Mouse (Mus musculus) testis, postnatal 10 days (tissue): ENCODE measurements around the gene 1600012H06Rik.
"Not testable (repeated sequence)": the region's sequence is repeated elsewhere in the genome, so short reads cannot be mapped to it uniquely, and the experiment has no call there.

ENCODE experiments used
- DNase-seq: peaks from one replicate; pipeline ENCODE4 v3.0.0; 2021; ENCODE audit warnings: low spot score

1600012H06Rik gene

DNA sequence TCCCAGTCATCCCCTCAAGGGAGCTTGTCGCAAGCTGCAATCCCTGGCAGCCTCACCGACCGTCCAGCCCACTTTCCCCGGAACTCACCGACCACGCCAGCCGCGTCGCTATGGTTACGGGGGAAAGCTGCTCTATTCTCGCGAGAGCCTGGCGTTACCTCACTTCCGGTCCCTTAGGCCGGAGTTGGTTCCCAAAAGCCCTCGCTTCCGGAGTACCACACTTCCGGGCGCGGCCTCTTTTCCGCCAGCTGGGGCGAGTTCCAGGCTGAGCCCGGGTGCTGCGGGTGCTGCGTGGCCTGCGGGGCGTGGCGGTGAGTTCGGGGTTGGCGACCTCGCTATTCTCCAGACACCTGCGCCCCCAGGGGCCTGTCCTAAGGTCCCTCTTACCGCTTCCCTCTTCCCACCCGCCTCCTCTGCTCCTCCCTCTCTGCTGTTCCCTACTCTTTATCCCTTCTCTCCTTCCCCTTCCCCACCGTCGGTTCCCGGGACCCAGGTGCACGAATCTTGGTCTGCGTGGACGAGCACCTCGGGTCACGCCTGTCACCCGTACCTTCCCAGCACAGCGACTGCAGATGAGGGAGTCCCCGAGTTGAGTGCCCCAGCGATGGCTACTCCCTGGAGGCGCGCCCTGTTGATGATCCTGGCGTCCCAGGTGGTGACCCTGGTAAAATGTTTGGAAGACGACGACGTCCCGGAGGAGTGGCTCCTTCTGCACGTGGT, at the start of gene 1600012H06Rik, which contains the start of gene Wdr27:
Gene 1600012H06Rik, plus strand, starts transcription at position 176 of the 720 bp plus-strand sequence.
Gene Wdr27, minus strand, starts transcription at position 150 of the 720 bp plus-strand sequence.
- peak; percentile 99 for DNase-seq

DNA sequence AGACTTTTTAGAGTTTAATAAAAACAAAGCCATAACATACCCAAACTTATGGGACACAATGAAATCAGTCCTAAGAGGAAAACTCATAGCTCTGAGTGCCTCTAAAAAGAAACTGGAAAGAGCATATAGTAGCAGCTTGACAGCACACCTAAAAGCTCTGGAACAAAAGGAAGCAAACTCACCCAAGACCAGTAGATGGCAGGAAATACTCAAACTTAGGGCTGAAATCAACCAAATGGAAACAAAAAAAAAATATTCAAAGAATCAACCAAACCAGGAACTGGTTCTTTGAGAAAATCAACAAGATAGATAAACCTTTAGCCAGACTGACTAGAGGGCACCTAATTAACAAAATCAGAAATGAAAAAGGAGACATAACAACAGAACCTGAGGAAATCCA, 47.9 kb upstream of the 1600012H06Rik start:
- not testable (repeated sequence) for DNase-seq

DNA sequence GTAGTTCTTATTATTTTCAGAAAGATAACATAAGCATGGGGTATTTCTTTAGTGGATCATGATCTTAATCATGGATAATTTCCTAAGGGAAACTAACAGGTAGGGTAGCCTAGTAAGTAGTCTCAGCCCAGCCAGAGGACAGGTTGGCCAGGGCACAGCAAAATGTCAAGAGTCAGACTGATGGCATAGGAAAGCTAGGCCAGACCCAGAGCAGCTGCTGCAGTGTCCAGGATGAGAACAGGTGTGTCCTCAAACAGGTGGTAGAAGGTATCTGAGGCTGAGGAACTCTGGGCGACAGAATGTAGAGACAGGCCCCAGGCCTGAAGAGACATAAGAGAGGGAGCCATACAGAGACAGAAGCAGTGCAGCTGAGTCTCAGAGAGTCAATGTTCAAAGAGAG, 44.0 kb upstream of the 1600012H06Rik start:
- DNase-seq: no peak

DNA sequence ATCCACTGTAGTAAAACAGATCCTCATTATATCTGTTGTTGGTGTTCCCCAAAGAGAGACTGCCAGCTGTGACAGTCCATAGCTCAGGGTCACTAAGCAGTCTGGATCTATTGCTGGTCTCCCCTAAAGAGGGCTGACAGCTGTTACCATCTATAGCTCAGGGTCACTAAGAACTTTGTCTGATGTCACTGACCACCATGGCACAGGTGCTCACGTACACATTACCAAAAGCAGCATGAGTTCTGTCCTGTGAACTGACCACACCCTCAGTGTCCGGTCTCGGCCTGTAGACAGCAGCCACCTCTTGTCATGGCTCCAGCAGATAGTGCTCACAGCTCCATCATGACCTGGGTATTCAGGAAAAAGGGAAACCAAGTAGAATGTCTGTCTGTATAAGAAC, 39.8 kb upstream of the 1600012H06Rik start:
- no peak for DNase-seq

DNA sequence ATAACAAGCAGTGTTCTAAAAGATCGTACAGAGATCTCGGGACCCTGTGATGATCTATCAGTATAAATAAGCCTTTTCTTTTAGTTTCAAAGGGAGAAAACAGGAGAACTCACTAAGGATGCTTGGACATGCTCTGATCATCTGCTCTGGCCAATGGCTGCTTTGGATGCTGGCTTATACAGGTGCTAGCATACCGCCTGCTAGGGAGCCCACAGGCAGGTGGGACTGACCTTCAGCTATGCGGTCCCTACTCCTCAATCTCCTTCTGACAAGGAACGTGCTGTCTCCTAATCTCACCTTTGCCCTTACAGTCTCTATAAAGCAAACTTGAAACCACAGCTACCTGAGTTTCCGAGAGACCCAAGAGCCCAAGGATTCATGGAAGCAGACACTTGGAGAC, 38.8 kb upstream of the 1600012H06Rik start:
- no peak for DNase-seq

DNA sequence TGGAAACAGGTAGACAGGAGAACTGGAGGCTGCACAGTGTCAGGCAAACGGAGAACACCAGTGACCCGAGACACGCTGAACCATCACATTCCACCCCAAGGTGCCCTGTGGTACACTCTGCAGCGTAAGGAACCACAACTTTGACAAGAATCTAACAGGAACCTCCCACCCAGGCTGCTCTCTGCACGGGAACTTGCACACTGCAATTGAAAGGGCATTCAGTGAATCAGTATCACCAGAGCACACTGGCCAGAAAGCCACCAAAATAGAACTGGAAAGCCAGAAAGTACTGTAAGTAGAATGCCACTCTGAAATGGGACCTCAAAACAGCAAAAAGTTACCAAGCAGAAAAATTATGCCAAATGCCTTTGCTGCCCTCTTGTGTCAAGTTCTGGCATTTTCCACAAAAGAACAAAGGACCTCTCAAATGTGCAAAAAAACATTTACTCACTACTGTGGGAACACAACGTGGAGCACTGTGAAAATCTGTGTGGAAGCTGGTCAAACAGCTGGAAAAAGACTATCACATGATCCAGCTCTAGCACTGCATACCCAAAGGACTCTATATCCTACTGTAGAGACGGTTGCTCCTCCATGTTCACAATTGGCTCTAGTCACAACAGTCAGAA, 38.2 kb upstream of the 1600012H06Rik start:
- DNase-seq: peak; percentile 82

DNA sequence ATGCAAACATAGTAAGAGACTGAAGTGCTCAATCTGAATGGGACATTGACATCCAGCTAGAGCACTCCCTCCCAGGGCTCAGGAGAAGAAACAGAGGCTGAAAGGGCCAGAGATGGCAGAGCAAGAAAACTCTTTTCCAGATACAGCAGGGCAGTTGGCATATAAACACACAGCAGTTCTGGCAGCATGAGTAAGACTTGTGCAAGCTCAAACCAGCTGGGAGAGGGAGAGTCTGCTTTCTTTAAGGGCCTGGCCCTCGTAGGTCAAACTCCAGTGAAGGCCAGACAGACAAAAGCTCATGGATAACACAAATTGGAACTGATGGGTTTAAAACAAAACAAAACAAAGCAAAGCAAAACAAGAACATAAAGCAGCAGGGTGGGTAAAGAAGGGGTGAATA, 36.4 kb upstream of the 1600012H06Rik start:
- DNase-seq: no peak

DNA sequence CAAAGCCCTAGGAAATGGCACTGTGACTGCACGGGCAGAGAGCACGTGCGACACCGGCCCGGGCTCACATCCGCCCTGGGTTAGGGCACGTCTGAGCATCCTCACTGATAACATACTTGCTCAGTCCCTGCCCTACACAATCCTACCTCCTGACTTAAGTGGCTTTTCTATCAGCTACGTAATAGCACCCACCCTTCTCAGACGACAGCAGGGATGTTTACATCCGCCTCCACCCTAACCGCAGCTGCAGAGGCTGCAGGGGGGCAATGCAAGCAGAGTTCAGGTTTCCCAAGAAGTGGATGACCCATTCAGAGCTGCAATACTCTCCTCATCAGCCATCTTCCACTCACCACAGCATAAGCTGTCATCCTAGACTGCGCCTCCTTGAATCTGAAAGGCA, 35.8 kb upstream of the 1600012H06Rik start:
- no peak for DNase-seq

DNA sequence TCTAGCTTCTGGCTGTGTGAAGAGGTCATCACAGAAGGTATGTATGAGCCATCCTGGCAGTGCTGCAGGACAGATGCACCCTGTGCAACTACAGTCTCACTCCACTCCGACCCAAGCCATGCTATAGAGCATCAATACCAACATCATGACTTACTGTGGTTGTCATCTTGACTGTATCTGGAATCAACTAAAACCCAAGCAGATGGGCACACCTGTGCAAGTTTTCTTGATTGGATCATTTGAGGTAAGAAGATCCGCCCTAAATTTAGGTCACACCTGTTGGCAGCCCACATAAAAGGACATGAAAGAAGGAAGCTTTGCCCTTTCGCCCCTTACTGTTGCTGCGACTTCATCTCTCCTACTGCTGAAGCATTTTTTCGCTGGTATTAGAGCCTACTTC, 33.7 kb upstream of the 1600012H06Rik start:
- no peak for DNase-seq

DNA sequence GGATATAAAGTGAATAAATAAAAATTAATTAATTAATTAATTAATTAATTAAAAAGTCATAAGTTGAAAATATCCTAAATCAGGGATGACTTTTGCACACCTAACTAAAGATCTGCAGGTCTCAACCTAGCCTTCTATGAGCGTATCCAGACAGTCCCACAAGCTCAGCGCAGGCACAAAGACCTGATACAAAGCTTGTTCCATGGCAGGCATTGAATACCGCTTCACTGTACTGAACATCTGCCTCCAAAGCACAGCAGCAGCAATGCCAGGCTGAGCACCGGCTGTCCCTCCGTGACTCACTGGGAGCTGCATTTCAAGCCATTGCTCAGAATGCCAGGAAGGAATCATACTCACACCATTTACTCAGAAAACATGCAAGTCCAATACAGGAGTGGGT, 32.2 kb upstream of the 1600012H06Rik start:
- DNase-seq: no peak

DNA sequence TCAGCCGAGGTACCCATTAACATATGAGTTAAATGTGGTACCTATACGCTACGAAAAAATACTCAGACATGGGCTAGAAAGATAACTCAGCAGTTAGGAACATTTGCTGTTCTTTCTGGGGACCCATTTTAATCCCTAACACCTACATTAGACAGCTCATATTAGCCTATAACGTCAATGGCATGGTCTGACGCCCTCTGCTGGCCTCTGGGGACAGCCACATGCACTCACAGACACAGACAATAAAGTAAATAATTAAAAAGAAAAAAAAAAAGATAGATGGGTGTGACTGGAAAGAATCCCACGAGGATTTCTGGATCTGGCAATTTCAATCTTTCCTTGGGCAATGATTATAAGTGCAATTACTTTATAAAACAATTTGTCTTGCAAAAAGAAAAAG, 30.6 kb upstream of the 1600012H06Rik start:
- DNase-seq: no peak

DNA sequence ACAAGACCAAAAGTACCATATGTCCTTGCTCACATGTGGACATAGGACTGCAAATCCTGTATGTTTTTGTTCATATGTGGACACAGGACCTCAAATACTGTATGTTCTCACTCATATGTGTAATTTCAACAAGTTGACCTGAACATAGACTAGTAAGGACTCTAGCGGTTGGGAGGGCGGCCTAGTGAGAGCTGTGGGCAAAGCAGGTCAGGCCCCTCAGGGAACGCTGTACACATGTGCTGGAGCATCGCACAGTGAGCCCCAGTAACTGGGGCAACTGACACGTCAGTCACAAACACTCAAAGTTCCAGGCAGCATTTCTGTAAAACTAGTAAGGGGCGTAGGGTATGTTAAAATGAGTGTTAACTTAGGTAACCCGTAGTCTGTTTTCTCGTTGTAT, 30.0 kb upstream of the 1600012H06Rik start:
- DNase-seq: no peak

DNA sequence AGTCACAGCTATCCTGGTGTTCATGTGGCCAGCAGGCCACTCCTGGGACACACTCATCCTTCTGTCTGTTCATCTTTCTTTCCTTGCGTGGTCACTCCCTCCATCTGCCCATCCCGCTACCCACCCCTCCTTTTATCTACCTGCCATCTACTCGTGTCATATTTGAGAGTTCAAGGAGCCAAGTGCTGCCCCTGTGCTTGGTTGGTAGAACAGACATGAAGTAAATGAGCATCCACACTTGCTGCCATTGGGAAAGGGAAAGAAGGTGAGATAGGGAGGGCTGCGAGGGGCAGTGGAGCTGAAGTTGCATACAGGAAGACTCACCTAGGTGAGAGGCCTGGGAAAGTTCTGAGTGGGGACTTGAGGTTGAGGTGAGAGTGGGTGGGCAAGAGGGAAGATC, 28.6 kb upstream of the 1600012H06Rik start:
- no peak for DNase-seq

DNA sequence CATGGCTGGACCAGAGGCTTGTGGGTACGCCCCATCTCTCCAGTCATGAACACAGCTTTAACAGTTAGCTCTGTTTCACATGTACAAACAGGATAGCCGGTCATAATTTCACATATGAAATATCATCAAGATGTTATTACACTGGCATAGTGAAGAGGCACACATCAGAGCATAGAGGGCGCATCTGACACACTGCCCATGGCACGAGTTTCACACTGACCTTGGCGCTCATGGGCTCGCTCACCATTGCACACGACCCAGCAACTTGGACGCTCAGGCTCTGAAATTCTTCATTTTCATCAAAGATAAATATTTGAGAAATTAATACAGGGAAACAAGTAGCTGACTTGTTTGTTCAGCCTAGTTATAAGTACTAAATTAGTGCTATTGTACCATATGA, 25.1 kb upstream of the 1600012H06Rik start:
- DNase-seq: no peak

DNA sequence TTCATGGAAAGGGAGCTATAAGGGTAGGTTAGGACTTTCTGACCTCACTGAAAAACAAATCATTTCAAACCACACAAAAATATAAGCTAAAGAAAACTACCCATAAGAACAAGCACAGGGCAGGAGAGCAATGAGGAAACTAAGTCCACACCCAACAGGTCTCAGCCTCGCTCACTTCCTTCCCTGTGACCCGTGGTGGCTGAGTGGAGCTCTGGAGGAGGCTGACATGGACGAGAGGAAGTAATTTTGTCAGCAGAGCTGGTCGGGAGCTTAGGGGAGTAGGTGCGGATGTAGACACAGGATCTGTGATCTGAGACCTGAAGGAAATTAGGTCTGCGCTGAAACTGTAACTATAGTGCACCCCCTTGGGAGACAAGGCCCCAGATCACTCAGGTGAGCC, 21.4 kb upstream of the 1600012H06Rik start:
- no peak for DNase-seq

DNA sequence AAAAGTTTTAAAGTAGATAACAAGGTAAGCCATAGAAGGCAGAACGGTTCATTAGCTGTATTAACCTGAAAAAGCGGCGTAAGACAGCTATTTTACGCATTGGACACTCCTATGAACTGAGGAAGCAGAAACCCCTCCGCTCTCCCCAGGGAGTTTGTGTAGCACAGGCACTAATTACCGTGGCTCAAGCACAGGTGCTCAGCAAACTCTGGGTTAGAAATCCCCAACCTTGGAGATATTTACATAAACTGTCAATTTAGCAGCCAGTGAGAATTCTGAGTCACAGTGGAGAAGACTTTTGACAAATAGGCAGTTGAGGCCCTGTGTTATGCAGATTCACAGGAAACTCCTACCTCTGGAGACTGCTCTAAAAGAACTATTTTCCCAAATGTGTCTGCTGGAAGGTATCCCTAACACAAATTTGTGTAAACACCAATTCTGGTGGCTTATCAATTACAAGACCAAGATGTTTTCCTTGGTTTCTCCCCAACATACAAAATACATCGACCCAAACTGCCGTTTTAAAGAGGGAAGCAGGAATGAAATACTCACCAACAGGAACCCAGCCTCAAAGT, 15.3 kb upstream of the 1600012H06Rik start:
- DNase-seq: no peak

DNA sequence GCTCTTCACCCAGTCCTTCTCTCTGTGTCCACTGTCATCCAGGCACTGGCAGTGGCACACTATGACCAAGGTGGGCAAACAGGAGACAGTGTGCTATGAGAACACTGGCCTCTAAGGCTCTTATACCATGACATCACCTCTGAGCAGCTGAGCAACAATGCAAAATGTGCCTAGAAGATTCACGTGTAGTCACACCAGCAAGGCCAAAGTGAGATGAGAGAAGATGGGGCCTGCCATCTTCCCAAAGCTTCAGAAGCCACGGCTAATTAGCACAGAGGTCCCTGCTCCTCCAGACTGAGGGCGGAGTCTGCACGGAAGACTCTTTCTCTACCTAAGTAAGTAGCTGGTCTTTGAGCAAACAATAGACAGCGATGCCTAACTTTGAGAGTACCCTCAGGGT, 14.4 kb upstream of the 1600012H06Rik start:
- DNase-seq: no peak

DNA sequence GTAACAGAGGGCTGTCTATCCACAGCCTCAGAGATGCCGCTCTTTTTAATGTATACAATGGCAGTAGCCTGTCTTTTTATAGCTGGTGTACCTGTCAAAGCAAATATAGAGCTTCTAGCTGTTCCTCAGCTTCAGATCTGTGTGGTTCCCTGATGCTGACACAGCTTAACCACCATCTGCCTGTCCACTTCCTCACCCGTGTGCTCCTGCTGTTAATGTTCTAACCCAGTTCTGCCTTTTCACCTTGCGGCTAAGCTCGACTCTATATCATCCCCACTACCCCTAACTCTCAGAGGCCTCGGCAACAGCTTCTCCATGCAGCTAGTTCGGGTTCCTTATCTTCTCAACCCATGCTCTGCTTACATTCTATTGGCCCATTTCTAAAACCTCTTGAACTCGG, 12.3 kb upstream of the 1600012H06Rik start:
- no peak for DNase-seq

DNA sequence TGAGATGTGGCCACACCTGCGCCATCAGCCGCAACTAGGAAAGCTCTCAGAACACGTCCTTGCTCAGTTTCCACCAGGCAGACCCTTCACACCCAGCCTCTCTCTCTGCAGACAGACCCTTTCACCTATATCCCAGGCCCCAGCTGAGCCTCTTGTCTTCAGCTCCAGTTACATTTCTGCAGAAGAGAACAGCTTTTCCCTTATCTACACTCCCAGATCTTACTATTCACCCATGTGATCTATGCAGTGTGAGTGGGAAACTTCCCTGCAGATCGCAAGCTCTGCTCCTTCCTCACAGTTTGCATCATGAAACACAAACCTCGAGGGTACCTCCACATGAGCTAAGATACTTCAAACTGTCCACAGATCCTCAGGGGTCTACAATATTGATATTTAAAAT, 11.5 kb upstream of the 1600012H06Rik start:
- DNase-seq: no peak

DNA sequence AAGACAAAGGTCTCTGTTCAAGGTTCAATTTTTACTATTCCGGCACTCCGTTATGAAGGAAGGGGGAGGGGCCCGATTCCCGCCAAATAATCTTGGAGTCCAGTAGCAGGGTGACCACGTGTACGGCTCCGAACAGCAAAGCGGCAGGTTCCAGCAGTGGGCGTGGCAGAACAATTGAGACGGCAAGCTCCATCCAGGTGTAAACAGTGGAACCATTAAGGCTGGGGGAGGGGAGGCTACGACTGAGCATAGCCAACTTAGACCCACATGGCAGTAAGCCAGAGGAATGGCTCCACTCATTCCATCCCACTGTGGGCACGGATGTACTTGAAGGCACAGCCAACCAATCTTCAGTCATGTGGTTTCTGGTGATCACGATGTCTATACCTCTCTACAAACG, 7.7 kb upstream of the 1600012H06Rik start:
- not testable (repeated sequence) for DNase-seq

DNA sequence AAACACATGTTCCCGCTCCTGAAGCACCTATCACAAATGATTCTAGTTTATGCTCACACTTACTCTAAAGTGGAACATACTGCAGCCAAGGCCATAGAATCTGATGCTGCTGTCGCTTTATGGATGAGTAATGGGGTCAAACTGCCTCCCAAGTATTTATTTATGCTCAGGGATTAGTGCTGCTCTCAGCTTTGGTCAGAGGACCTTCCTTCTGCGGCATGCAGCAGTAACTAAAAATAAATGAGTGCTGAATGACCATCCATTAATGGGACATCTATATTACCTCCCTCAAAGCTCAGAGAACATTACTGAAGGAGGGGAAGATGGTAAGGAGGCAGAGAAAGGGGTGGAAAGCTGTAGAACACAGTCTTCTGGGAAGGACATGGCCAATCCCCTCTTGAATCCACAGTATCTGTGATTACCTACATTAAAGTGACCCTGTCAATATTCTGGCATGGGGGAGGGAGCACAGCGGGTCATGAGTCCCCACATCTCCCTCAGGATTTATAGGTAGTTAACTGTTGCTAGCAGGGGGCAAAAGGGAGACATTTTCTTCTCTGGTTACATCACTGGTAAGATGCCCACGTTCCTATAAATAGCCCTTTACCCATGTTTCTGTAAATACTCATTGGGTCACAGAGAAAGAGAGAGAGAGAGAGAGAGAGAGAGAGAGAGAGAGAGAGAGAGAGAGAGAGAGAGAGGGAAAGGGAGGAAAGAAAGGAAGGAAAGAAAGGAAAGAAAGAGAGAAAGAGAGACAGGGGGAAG, 7.0 kb upstream of the 1600012H06Rik start:
- no peak for DNase-seq

DNA sequence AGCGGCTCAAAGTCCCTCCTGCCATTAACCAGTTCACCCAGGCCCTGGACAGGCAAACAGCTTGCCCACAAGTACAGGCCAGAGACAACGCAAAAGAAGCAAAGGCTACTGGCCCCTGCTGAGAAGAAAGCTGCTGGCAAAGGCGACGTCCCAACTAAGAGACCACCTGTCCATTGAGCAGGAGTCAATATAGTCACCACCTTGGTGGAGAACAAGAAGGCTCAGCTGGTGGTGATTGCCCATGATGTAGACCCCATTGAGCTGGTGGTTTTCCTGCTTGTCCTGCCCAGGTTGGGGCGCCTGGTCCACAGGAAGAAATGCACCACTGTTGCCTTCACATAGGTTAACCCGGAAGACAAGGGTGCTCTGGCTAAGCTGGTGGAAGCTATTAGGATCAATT, 803 bp upstream of the 1600012H06Rik start:
- not testable (repeated sequence) for DNase-seq

DNA sequence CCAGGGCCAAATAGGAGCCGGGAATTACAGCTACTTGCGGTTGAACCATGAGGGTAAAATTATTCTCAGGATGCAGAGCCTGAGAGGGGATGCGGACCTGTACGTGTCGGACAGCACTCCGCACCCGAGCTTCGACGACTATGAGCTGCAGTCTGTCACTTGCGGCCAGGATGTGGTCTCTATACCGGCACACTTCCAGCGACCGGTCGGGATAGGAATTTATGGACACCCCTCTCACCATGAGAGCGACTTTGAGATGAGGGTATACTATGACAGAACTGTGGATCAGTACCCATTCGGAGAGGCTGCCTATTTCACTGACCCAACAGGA, 710 bp downstream of the 1600012H06Rik start:
- no peak for DNase-seq
